Mouse (Mus musculus) neural tube, embryonic 12.5 days (tissue): ENCODE data around the gene Gm10964. TPM values are rescaled to one million over a fixed set of nuclear protein-coding genes. Genes with fewer than 3 reads are reported as not detected.

Experiments
- ATAC-seq: fragments of 200-750 bp; cut with Nextera tagmentation; 2 replicates; pipeline ENCODE4 v1.8.0; 2017; ENCODE audit warnings: low read depth, mild to moderate bottlenecking, moderate TSS enrichment, moderate library complexity; ENCODE audit not compliant: low FRiP score
- H3K27ac ChIP-seq: fragments of 300-500 bp; sonication (generic); 2 replicates; pipeline ENCODE4 v1.5.1; 2016
- H3K27me3 ChIP-seq: fragments of 300-500 bp; sonication (generic); replicated peaks from 2 replicates; pipeline ENCODE4 v1.6.1; 2016; ENCODE audit warnings: mild to moderate bottlenecking
- H3K36me3 ChIP-seq: fragments of 300-500 bp; sonication (generic); 2 replicates; pipeline ENCODE4 v1.6.1; 2016; ENCODE audit warnings: mild to moderate bottlenecking
- H3K4me1 ChIP-seq: fragments of 300-500 bp; sonication (generic); 2 replicates; pipeline ENCODE4 v1.6.1; 2016
- H3K4me2 ChIP-seq: fragments of 300-500 bp; sonication (generic); replicated peaks from 2 replicates; pipeline ENCODE4 v1.6.1; 2016; ENCODE audit warnings: mild to moderate bottlenecking
- H3K4me3 ChIP-seq: fragments of 300-500 bp; sonication (generic); 2 replicates; pipeline ENCODE4 v1.5.1; 2016
- H3K9ac ChIP-seq: fragments of 300-500 bp; sonication (generic); 2 replicates; pipeline ENCODE4 v1.6.1; 2016; ENCODE audit warnings: mild to moderate bottlenecking
- H3K9me3 ChIP-seq: fragments of 300-500 bp; sonication (generic); 2 replicates; pipeline ENCODE4 v1.6.1; 2016; ENCODE audit warnings: mild to moderate bottlenecking
- WGBS: fragments of 180-500 bp; shearing (Covaris S2); methylation state at CpG from one replicate; pipeline ENCODE4 v1.1.7; 2016; 5-methylcytosine and 5-hydroxymethylcytosine counted together
- polyA plus RNA-seq: library from polyadenylated mRNA; unstranded; fragments of >200 nt; fragmentation: Nextera tagmentation; extraction: Ambion mirVana; gene quantifications from 2 replicates; pipeline ENCODE4 v1.2.1, GENCODE M21; 2016

Gm10964 gene
- polyA plus RNA-seq, 1 experiment from 2014 or later, result not detected

DNA sequence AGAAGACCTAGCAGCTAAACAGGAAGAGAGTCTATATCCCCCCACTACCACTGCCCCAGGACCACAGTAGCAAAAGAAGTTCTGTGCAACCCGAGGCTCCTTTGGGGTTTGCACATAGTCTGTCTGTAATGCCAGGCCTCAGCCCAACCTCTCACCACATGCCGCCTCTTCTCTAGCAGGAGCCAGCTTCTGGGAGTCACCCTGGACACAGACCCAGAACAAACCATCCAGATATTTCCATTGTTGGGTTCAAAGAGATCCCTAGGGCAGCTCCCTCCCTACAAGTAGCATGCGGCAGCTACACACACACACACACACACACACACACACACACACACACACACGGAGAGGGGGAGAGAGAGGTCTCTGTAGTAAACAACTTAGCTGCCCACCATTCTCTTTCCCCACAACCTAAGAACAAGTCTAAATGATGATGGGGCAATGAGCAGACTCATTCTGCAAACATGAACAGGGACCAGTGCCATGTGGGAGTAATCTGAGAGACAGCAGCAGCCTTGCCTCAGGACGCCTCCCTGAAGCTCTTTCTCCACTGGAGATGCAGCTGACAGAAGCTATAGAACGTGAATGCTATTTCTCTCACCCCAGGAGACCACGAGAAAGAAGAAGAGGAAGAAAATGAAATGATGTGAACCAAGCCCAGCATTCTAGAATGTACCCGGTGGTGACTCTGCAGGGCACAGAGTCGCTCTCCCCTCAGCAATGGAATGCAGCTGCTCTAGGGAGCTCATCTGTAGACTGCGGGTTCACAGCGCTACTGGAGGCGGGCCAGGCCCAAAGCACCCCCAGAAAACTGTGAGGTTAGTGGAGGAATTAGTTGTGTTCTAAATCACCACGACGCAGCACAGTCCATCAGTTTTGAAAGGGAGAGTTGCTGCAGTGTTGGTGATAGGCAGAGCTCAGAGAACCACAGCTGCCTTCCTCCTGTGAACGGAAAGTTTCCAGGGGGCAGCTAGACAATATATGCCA lies 22.1 kb upstream of the Gm10964 start:
- Histone ChIP-seq H3K4me1 (peaks cover 18% of the 10 kb centered on the region), H3K4me3 (no peak overlapping the region), H3K27ac (no peak overlapping the region), H3K4me2 (no peak overlapping the region), H3K9me3 (no peaks in the 10 kb centered on the region), H3K27me3 (no peaks in the 10 kb centered on the region), H3K9ac (no peak overlapping the region), H3K36me3 (no peaks in the 10 kb centered on the region)
- ATAC-seq, result no peak; the same call in 1 of the 2 replicates
- 41% methylated on average over 15 of the region's 15 CpGs for WGBS

DNA sequence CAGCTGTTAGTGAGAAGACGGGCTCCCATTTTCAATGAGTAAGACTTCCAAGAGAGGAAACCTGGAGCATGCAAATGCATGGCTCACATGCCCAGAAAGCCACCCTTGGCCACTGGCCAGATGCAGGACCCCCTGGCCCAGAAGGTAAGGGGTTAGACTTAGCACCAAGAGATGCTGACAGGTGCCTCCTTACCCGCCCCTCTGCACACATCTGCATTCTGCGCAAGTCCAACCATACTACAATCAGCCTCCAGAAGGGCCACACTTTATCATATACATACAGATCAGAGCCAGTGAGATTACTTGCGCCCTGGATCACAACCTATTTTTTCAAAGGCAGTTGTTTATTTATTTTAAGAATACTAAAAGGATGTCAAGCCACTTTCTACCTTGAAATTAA lies 20.4 kb upstream of the Gm10964 start:
- no peaks in the 10 kb centered on the region for H3K27me3 ChIP-seq
- no peak for ATAC-seq
- no peak overlapping the region for H3K9ac ChIP-seq
- H3K4me2 ChIP-seq, result no peak overlapping the region
- H3K9me3 ChIP-seq, result no peaks in the 10 kb centered on the region
- peaks cover 18% of the 10 kb centered on the region for H3K4me1 ChIP-seq
- 89% methylated on average over 4 of the region's 4 CpGs for WGBS
- H3K27ac ChIP-seq, result no peak overlapping the region
- H3K4me3 ChIP-seq, result no peak overlapping the region
- H3K36me3 ChIP-seq, result no peaks in the 10 kb centered on the region

DNA sequence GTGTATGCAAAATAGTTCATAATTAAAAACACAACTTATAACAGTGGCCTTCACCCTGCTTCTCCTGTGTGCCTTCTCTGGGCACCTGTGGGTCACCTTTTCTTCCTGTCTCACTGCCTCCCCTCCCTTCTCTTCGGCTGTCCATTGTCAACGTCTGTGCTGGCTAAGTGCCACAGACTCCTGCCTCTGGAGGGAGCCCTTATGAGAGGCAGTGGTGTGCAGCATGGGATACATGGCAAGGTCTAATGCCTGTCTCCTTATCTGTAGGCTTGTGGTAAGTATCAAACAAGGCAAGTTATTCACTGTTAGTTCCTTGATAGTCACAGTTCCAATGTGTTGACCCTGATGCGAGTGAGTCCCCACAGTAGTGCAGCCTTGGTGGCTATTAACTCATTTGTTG lies 15.0 kb upstream of the Gm10964 start:
- 64% methylated on average over 3 of the region's 3 CpGs for WGBS
- Histone ChIP-seq H3K27me3 (no peaks in the 10 kb centered on the region), H3K4me3 (no peak overlapping the region), H3K4me1 (peaks cover 3% of the 10 kb centered on the region; the same call in 1 of the 2 replicates), H3K4me2 (no peak overlapping the region), H3K27ac (no peak overlapping the region), H3K36me3 (no peaks in the 10 kb centered on the region), H3K9ac (no peak overlapping the region), H3K9me3 (no peaks in the 10 kb centered on the region)
- ATAC-seq, result no peak

DNA sequence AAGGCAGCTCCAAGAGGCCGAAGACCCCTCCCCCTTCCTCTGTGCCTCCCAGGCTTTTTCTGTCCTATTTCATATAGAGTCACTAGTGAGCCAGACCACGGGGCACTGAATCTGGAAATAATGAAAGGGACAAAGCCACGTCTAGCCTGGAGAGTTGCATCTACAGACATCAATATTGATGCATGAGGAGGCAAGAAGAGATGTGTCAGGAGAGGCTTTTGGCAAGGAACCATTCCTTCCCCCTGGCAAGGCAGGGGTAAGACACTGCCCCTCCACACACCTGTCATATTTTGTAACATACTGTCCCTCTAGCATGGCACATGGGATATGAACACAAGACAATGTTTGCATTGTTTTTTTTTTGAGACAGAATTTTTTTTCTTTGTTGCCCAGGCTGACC lies 12.5 kb upstream of the Gm10964 start:
- no peaks in the 10 kb centered on the region for H3K36me3 ChIP-seq
- H3K4me1 ChIP-seq, result no peaks in the 10 kb centered on the region
- no peaks in the 10 kb centered on the region for H3K9me3 ChIP-seq
- H3K27me3 ChIP-seq, result no peaks in the 10 kb centered on the region
- ATAC-seq, result no peak
- no peak overlapping the region for H3K4me3 ChIP-seq
- WGBS, result 54% methylated on average over 3 of the region's 3 CpGs
- H3K27ac ChIP-seq, result no peak overlapping the region
- H3K4me2 ChIP-seq, result no peak overlapping the region
- H3K9ac ChIP-seq, result no peak overlapping the region

DNA sequence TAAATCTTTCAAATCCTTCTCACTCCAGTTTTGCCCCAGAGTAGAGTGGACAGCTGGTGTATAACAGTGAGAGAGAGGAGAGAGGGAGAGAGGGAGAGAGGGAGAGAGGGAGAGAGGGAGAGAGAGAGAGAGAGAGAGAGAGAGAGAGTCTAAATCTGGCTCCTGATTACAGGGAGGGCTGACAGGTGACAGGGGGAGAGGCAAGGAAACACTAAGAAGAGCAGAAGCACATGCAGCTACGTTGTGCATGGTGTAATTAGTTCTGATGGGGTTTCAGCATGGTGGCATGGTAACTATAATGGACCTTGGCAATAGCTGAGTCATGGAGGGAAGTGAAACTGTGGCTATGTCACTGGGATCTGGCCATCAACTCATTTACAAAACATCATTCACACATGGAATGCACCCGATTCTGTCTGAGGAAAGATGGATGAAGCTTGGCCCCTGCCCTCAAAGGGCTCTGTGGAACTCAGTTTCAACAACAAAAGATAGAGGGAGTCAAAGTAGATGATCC lies 11.3 kb upstream of the Gm10964 start:
- Histone ChIP-seq H3K4me1 (peaks cover 3% of the 10 kb centered on the region; the same call in 1 of the 2 replicates), H3K4me2 (no peak overlapping the region), H3K9ac (no peak overlapping the region), H3K27me3 (no peaks in the 10 kb centered on the region), H3K4me3 (no peak overlapping the region), H3K9me3 (no peaks in the 10 kb centered on the region), H3K27ac (no peak overlapping the region), H3K36me3 (no peaks in the 10 kb centered on the region)
- whole genome bisulfite sequencing, result 66% methylated on average over 2 of the region's 2 CpGs
- ATAC-seq, result no peak

DNA sequence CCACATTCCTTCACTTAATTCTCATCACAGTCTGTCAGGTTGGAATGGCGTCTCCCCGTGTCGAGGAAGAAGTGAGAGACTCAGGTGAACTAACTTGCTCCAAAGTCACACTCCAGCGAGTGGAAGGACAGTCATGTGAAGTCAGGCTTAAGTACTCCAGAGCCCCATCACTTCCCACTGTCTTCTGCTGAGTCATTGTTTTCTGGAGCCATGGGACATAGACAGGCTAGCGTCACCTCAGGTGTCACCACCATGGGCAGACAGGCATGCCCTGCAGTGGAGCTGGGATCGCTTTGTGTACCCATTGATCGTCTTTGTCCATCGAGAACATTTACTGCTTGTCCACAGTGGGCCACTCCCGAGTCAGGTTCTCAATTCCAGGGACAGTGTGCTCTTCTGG lies 9.3 kb upstream of the Gm10964 start:
- no peak overlapping the region for H3K27ac ChIP-seq
- no peaks in the 10 kb centered on the region for H3K9me3 ChIP-seq
- peaks cover 22% of the 10 kb centered on the region for H3K4me1 ChIP-seq
- H3K9ac ChIP-seq, result no peak overlapping the region
- no peak overlapping the region for H3K4me2 ChIP-seq
- ATAC-seq, result no peak
- H3K4me3 ChIP-seq, result no peak overlapping the region
- no peaks in the 10 kb centered on the region for H3K27me3 ChIP-seq
- WGBS, result 93% methylated on average over 9 of the region's 9 CpGs
- H3K36me3 ChIP-seq, result no peaks in the 10 kb centered on the region

DNA sequence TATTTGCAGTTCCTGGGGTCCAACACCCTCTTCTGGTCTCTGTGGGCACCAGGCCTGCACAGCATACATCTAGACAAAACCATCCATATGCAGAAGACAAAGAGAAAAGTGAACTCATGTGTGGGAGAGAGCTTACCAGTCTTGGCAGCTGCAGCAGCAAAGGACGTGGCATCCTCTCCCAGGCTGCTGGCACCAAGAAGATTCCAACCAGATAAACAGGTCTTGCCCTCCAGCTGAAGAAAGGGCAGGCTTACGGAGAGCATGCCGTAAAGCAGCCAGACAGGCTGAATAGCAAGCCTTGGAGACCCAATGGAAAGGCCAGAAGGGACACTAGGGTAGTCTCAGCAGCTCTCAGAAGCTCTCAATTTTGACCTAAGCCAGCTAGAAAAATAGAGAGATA lies 7.0 kb upstream of the Gm10964 start:
- H3K27me3 ChIP-seq, result no peaks in the 10 kb centered on the region
- no peaks in the 10 kb centered on the region for H3K9me3 ChIP-seq
- no peak overlapping the region for H3K4me2 ChIP-seq
- no peak overlapping the region for H3K9ac ChIP-seq
- H3K4me1 ChIP-seq, result peaks cover 45% of the 10 kb centered on the region
- H3K4me3 ChIP-seq, result no peak overlapping the region
- ATAC-seq, result no peak
- no peaks in the 10 kb centered on the region for H3K36me3 ChIP-seq
- 86% methylated on average over 3 of the region's 3 CpGs for WGBS
- H3K27ac ChIP-seq, result no peak overlapping the region

DNA sequence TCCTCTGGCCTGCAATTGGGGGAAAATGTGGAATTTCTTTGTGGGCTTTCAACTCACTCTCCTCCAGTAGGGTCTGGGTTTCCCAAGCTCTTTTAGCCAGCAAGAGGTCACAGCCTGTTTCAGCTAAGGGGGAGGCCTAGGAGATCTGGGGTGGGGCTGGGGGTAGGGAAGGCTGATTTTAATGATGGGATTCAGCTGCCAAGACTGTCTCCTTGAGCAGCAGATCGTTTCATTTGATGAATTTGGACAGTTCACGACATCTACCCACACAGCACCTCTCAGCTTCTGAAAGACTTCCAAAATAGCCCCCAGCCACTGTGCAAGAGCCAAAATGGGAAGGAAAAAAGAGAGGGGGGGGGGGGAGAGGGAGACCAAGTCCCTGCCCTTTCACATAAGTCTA lies 6.0 kb upstream of the Gm10964 start:
- no peak overlapping the region for H3K9ac ChIP-seq
- no peak for ATAC-seq
- no peaks in the 10 kb centered on the region for H3K36me3 ChIP-seq
- H3K4me3 ChIP-seq, result no peak overlapping the region
- H3K27ac ChIP-seq, result no peak overlapping the region
- WGBS, result 36% methylated on average over 2 of the region's 2 CpGs
- no peaks in the 10 kb centered on the region for H3K9me3 ChIP-seq
- 0 out of 2 replicates have a peak overlapping the region, but pooled peaks have one; percentile 55 for H3K4me2 ChIP-seq
- peaks cover 56% of the 10 kb centered on the region for H3K4me1 ChIP-seq
- no peaks in the 10 kb centered on the region for H3K27me3 ChIP-seq

DNA sequence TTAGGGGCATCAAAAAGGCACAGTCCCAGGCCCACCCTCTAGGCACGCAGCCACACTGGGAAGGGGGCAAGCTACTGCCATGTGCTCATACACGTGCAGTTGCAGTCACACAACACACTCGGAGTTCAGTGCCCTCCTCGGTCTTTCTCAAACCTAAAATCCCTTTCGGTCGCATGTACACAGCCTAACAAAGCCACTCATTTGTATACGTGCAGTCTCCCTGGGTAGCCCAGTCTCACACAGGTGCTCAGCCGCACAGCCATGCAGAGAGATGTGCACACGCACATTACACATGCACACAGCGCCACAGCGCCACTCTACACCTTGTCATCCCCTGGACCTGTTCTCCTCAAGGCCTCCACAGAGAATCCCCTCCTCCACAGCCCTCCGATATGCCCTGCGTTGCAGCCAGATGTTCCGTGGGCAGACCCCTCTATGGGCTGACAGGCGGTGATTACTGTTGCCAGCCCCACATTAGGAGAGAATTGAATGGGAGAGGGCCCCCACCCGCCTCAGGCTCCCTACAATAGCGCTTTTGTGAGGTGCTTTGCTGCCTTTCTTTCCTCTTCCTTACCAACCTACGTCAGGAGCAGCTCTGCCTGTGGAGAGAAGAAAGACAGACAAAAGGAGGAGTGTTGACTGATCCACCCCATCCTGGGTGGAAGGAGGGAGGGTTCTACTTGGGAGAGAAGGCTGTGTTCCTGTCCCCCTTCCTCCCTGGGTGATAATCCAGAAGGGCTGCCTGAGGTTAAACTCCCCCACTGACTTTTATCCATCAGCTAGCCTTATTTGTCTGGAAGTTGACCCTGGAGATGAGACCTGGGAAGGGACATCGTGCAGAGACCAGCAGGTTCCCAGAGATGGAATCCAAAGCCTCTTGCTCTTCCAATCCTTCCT lies 5.1 kb upstream of the Gm10964 start:
- no peak overlapping the region for H3K9ac ChIP-seq
- no peak overlapping the region for H3K27ac ChIP-seq
- H3K27me3 ChIP-seq, result no peaks in the 10 kb centered on the region
- peak; percentile 63 for ATAC-seq
- WGBS, result 10% methylated on average over 19 of the region's 19 CpGs
- no peaks in the 10 kb centered on the region for H3K9me3 ChIP-seq
- H3K36me3 ChIP-seq, result no peaks in the 10 kb centered on the region
- peak overlapping the region; percentile 55 for H3K4me2 ChIP-seq
- H3K4me1 ChIP-seq, result peaks cover 56% of the 10 kb centered on the region
- H3K4me3 ChIP-seq, result no peak overlapping the region

DNA sequence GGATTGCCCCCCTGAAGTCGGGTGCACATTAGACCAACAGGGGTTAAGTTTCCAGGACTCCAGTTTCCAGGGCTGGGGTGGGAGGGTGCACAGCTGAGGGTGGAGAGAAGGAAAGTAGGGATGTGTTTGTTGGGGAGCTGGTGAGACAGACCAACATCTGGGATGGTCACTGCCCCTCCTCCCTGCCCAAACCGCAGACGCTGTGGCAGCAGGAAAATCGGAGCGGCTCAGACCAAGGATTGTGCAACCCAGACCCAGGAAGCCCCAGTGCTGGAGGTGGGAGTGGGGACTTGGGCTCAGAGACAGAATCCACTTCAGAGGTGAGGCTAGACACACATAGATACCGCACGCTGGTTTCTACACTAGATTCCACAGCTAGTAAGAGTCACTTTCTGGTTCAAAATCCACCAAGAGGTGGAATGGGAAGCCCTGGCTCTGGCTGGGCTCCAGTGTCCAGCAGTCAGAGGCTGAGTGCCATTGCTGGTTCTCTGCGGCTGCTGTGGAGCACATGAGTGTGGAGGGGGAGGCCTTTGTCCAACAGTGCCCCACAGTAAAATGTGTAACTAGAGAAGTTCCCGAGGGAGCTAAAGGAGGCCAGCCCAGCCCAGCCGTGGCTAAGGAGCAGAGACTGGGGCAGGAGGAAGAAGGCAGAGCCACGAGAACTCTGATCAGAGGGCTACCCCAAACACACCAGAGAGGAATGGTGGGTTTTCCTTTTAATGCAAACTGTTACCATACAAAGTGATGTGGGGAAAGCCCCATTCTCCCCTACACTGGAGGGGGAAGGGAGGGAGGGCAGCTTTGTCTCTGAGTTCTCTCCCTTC lies 4.3 kb upstream of the Gm10964 start:
- Histone ChIP-seq H3K27ac (peak overlapping the region; percentile 22; the same call in 1 of the 2 replicates), H3K4me3 (no peak overlapping the region; the same call in 1 of the 2 replicates), H3K27me3 (no peaks in the 10 kb centered on the region), H3K9me3 (no peaks in the 10 kb centered on the region), H3K9ac (no peak overlapping the region), H3K36me3 (no peaks in the 10 kb centered on the region), H3K4me2 (peak overlapping the region; percentile 55), H3K4me1 (peaks cover 56% of the 10 kb centered on the region)
- 8% methylated on average over 11 of the region's 11 CpGs for WGBS
- no peak for ATAC-seq

DNA sequence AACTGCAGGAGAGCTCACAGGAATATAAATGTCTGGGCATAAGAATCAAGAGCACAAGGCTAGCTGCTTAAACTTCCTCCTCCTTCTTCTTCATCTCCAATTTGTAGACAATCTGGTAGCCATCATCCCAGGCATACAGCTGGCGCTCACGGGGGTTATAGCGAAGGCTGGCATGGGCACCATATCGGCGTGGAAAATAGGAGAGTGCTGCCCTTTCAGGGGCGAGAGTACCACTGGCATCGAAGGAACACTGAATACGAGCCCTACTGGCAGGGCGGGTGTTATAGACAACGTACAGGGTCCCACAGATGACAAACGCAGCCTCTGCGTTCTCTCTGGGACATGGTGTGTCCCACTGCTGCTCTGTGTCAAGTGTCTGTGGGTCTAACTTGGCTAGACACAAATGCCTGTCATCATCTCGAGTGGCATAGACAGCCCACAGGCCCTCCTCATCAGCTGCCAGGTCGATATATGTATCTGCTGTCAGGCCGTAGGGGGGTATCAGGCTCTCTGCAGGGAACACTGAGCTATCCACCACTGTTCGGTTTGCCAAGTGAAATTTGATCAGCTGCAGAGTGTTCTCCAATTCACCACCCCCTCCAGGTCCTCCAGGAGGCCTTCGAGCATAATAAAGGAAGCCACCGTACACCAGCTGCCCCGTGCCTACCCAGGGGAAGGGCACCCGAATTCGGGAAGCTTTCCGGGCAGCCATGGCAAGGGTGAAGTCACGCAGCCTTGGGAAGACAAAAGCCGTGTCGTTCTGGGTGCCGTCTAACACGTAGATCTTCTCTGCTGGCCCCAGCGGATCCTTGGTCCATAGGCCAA lies 3.2 kb upstream of the Gm10964 start:
- no peaks in the 10 kb centered on the region for H3K9me3 ChIP-seq
- H3K4me3 ChIP-seq, result no peak overlapping the region
- 0 out of 2 replicates have a peak overlapping the region, but pooled peaks have one; percentile 21 for H3K27ac ChIP-seq
- no peaks in the 10 kb centered on the region for H3K36me3 ChIP-seq
- peak overlapping the region; percentile 55 for H3K4me2 ChIP-seq
- 62% methylated on average over 28 of the region's 28 CpGs for WGBS
- no peak for ATAC-seq
- peaks cover 56% of the 10 kb centered on the region for H3K4me1 ChIP-seq
- H3K9ac ChIP-seq, result no peak overlapping the region
- no peaks in the 10 kb centered on the region for H3K27me3 ChIP-seq
